In the genomic region with DNA sequence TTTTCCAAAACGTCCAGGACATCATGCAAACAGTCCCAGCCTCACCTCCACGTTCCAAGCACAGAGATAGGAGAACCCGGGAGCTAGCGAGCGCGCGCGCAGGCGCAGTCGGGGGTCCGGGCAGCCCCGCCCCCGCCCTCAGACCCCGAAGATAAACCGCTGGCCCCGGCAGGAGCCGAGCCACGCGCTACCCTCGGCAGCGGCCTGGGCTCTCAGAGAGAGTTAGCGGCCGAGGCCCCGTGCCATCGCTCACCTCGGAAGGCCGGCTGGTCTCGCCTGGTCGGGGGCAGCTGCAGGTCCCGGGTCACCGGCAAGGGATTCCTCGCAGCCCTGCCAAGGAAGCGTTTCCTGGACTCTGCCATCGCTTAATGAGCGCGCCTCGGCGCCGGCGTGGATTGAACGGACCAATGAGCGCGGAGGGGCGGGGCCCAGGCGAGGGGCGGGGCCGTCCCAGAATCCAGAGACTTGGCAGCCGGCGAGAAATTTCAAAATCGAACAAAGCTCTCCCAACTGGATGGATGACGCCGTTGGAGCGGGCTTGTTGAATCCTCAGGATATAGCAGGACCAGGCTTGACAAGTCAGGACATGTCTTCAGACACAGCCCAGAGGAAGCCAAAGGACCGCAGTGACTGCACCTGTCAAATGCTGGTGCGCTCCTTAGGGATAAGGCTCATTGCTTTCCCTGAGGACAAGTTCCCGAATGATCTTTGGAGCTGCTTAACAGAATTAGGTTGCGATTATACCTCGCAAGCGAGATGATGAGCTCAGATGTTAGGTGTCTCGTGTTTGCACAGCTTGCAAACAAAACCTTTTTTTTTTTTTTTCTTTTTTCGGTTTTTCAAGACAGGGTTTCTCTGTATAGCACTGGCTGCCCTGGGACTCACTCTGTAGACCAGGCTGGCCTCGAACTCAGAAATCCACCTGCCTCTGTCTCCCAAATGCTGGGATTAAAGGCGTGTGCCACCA, we compare ENCODE assay signal across 8 mouse cellular contexts. TPM values are rescaled to one million over a fixed set of nuclear protein-coding genes. Genes with fewer than 3 reads are reported as not detected.
DNase-seq lines count a peak whose midpoint lies in the region; ATAC-seq lines count a peak whose summit lies in the region.

A gene (minus strand): TSS at position 389 of the 967 bp plus-strand sequence.

- peak within 1 kb of the TSS; percentile 68 for H3K4me2 ChIP-seq in hindbrain, embryonic 11.5 days (replicated peaks; ENCODE audit: low read depth, low read length)

- no peaks in the 10 kb centered on the region for H3K36me3 ChIP-seq in hindbrain, embryonic 11.5 days (ENCODE audit: control insufficient read depth, insufficient read depth, low read length)

- no peaks in the 10 kb centered on the region for H3K27me3 ChIP-seq in hindbrain, embryonic 11.5 days (ENCODE audit: control insufficient read depth, insufficient read depth, low read length)

- H3K9ac ChIP-seq in hindbrain, embryonic 11.5 days (ENCODE audit: low read depth, low read length): peak within 1 kb of the TSS; percentile 75

- H3K27ac ChIP-seq in hindbrain, embryonic 11.5 days (ENCODE audit: low read depth, low read length): peak within 1 kb of the TSS; percentile 79

- H3K9me3 ChIP-seq in hindbrain, embryonic 11.5 days (ENCODE audit: control insufficient read depth, low read length): no peaks in the 10 kb centered on the region

- peak; percentile 98 for ATAC-seq in hindbrain, embryonic 11.5 days (ENCODE audit: low FRiP score)

- DNase-seq in Muller cell, postnatal 12 days (ENCODE audit: inconsistent ontology term): peak; percentile 99
- peak; percentile 81 for DNase-seq in cerebellum, adult 9-11 months
- peak; percentile 53 to 83 for DNase-seq in frontal cortex, adult 2 months (ENCODE audit: extremely low spot score in 1 of 2, low spot score in 1 of 2)
- DNase-seq in hindbrain, embryonic 11.5 days (ENCODE audit: low spot score): peak; percentile 96
- DNase-seq in layer of hippocampus, postnatal 10 days (ENCODE audit: low spot score in 2 of 2): peak; percentile 86 to 88
- peak; percentile 94 for DNase-seq in lung, postnatal 10 days
- DNase-seq in ovary, postnatal 36 days (ENCODE audit: low spot score): peak; percentile 91
- peak; percentile 88 for DNase-seq in thymus, postnatal 25 days

- peak within 1 kb of the TSS; percentile 77 for H3K4me3 ChIP-seq in hindbrain, embryonic 11.5 days (ENCODE audit: low read depth, low read length)

- no peaks in the 10 kb centered on the region for H3K4me1 ChIP-seq in hindbrain, embryonic 11.5 days (replicated peaks; ENCODE audit: control insufficient read depth, insufficient read depth, low read length)

- WGBS in hindbrain, embryonic 11.5 days: 3% methylated on average over 62 of the region's 63 CpGs

RNA-seq across cellular contexts. Expression of the gene that starts here (rescaled TPM):
- 1.2 and 1.5 TPM in 2 replicates for polyA plus RNA-seq in frontal cortex, adult 2 months (2012; rRNA removed)
- 52.1 and 58.7 TPM in 2 replicates for polyA plus RNA-seq in hindbrain, embryonic 11.5 days (2014; fragmentation: Nextera tagmentation; extraction: Ambion mirVana)
- total RNA-seq in layer of hippocampus, postnatal 10 days (2021): 1 to 10 TPM; 4.8 to 5.8 TPM

Comparison
In these comparisons a context has a peak if more than half of its experiments do, and no peak if none do; other contexts are left out.
1. Peak in every context shown above with its lines: DNase-seq, ATAC-seq, H3K4me3 ChIP-seq and H3K27ac ChIP-seq.
2. RNA of the gene that starts here (polyA plus RNA-seq): 52.1 to 58.7 TPM in hindbrain, embryonic 11.5 days; 1.2 to 1.5 TPM in frontal cortex, adult 2 months; every median in the first group is over 10 times any median in the second.